Mouse (Mus musculus) neural tube, embryonic 14.5 days (tissue): ENCODE results near the gene Tmem119. TPM values are rescaled to one million over a fixed set of nuclear protein-coding genes. Genes with fewer than 3 reads are reported as not detected.
A peak's percentile ranks its signal among the peaks of the same experiment; 100 is the strongest.

Experiments
- ATAC-seq: fragments of 200-750 bp; cut with Nextera tagmentation; 2 replicates; pipeline ENCODE4 v1.8.0; 2017; ENCODE audit warnings: low read depth, mild to moderate bottlenecking, moderate TSS enrichment, moderate library complexity
- H3K27ac ChIP-seq: fragments of 300-500 bp; sonication (generic); 2 replicates; pipeline ENCODE4 v1.5.1; 2014; ENCODE audit warnings: low read depth, mild to moderate bottlenecking, control low read depth, low read length, moderate library complexity, mixed read lengths
- H3K27me3 ChIP-seq: fragments of 300-500 bp; sonication (generic); 2 replicates; pipeline ENCODE4 v1.6.1; 2014; ENCODE audit warnings: low read length; ENCODE audit not compliant: control insufficient read depth, insufficient read depth
- H3K36me3 ChIP-seq: fragments of 300-500 bp; sonication (generic); 2 replicates; pipeline ENCODE4 v1.6.1; 2014; ENCODE audit warnings: low read length, mixed read lengths; ENCODE audit not compliant: control insufficient read depth, insufficient read depth
- H3K4me1 ChIP-seq: fragments of 300-500 bp; sonication (generic); 2 replicates; pipeline ENCODE4 v1.6.1; 2014; ENCODE audit warnings: low read length; ENCODE audit not compliant: control insufficient read depth, insufficient read depth
- H3K4me2 ChIP-seq: fragments of 300-500 bp; sonication (generic); 2 replicates; pipeline ENCODE4 v1.6.1; 2014; ENCODE audit warnings: mild to moderate bottlenecking, low read depth, low read length, control low read depth
- H3K4me3 ChIP-seq: fragments of 300-500 bp; sonication (generic); 2 replicates; pipeline ENCODE4 v1.5.1; 2014; ENCODE audit warnings: low read depth, low read length, control low read depth, mixed read lengths
- H3K9ac ChIP-seq: fragments of 300-500 bp; sonication (generic); replicated peaks from 2 replicates; pipeline ENCODE4 v1.6.1; 2014; ENCODE audit warnings: low read depth, mild to moderate bottlenecking, control low read depth, low read length, mixed read lengths
- H3K9me3 ChIP-seq: fragments of 300-500 bp; sonication (generic); 2 replicates; pipeline ENCODE4 v1.6.1; 2016; ENCODE audit warnings: low read length; ENCODE audit not compliant: control insufficient read depth
- WGBS: fragments of 180-500 bp; shearing (Covaris S2); extraction: QIAGEN DNeasy Blood & Tissue Kit; methylation state at CpG from one replicate; pipeline ENCODE4 v1.1.7; 2014; 5-methylcytosine and 5-hydroxymethylcytosine counted together
- polyA plus RNA-seq: library from polyadenylated mRNA; unstranded; fragments of >200 nt; fragmentation: Nextera tagmentation; extraction: Ambion mirVana; gene quantifications from 2 replicates; pipeline ENCODE4 v1.2.1, GENCODE M21; 2014

Gene Tmem119
- polyA plus RNA-seq, result 0.99 and 5.2 TPM in 2 replicates

DNA sequence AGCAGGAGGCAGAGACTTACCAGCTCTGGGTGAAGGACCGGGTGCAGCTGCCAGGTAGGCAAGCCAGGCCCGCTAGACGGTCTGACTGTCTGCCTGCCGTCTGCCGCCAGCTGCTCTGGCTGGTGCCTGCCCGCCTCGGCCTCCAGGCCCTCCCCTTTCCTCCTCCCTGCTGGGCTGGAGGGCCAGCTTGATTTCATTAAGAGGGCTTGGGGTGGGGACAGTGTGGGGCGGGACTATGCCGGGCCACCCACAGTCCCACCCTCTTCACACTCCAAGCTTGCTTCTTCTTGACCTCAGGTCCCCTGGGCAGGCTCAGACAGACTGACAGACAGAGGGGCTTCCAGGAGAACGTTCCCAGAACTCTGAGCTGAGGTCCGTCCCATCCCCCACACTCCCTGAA lies at the start of gene Tmem119:
TSS of gene Tmem119 (minus strand) at position 237 of the 400 bp plus-strand sequence.
- H3K27ac ChIP-seq, result peak within 1 kb of the TSS; percentile 57

DNA sequence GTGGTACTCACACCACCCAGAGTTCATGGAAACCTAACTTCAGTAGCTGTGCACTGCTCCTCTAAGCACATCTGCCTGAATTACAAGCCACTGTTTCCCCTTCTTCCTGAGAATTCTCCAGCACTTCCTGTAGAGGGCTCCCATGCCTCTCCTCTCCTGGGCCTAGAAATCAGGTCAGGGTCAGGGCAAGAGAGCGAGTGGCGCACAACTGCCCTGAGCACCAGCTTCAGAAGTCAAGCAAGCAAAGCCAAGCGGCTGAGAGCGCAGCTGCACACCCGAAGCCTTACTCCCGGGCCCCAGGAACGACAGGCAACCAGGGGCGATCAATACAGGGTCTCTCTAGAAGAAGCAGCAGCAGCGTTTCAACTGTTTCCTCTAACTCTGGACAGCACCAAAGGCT lies 47.3 kb upstream of the Tmem119 start:
- Histone ChIP-seq H3K27me3 (no peaks in the 10 kb centered on the region), H3K4me1 (no peaks in the 10 kb centered on the region), H3K27ac (no peak overlapping the region), H3K36me3 (peaks cover 69% of the 10 kb centered on the region), H3K4me3 (no peak overlapping the region), H3K4me2 (no peak overlapping the region), H3K9me3 (no peaks in the 10 kb centered on the region), H3K9ac (no peak overlapping the region)
- WGBS, result 90% methylated on average over 9 of the region's 9 CpGs
- no peak for ATAC-seq

More for the DNA sequence above, at the start of gene Tmem119:
- no peaks in the 10 kb centered on the region for H3K9me3 ChIP-seq
- no peak within 1 kb of the TSS for H3K4me3 ChIP-seq
- H3K27me3 ChIP-seq, result no peaks in the 10 kb centered on the region
- WGBS, result 2% methylated on average over 11 of the region's 11 CpGs
- H3K36me3 ChIP-seq, result no peaks in the 10 kb centered on the region
- 0 out of 2 replicates have a peak within 1 kb of the TSS, but pooled peaks have one; percentile 6 for H3K4me2 ChIP-seq
- H3K4me1 ChIP-seq, result peaks cover 5% of the 10 kb centered on the region
- ATAC-seq, result peak; percentile 46; the same call in 1 of the 2 replicates
- H3K9ac ChIP-seq, result 0 out of 2 replicates have a peak within 1 kb of the TSS, but pooled peaks have one; percentile 25

DNA sequence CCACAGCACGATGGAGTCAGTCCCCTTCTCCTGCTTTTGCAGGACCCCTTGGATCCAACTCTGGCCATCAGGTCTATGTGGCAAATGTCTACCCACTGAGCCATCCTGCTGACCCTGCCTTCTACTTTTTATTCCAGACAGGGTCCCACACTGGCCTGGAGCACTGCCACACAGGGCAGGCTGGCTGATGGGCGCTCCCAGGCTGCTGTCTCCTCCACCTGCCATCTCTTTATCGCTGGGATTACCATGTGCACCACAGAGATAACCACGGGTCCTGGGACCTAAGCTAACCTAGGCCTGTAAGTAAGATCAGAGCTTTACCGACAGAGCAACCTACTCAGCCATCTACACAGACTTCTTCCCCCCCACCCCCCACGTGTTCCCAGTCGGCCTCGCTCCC lies 46.3 kb upstream of the Tmem119 start:
- 96% methylated on average over 8 of the region's 8 CpGs for WGBS
- Histone ChIP-seq H3K4me3 (no peak overlapping the region), H3K27me3 (no peaks in the 10 kb centered on the region), H3K4me1 (no peaks in the 10 kb centered on the region), H3K36me3 (peaks cover 73% of the 10 kb centered on the region), H3K9ac (no peak overlapping the region), H3K9me3 (no peaks in the 10 kb centered on the region), H3K27ac (no peak overlapping the region), H3K4me2 (no peak overlapping the region)
- no peak for ATAC-seq

DNA sequence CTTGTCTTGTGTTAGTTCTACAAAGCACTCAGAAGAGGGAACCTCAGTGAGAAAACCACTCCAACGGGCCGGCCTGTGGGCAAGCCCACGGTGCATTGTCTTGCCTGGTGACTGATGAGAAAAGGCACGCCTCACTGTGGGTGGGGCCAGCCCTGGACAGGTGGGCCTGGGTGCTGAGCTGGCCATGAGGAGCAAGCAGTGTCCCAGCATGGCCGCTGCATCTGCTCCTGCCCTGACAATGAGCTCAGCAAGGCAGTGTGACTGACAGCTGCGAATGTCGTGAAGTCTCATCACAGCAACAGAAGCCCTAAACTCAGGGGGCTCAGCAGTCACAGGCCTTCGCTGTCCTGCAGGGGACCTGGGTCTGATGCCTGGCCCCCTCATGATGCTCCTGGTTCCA lies 45.3 kb upstream of the Tmem119 start:
- Histone ChIP-seq H3K9me3 (no peaks in the 10 kb centered on the region), H3K4me3 (no peak overlapping the region), H3K36me3 (peaks cover 65% of the 10 kb centered on the region), H3K4me2 (no peak overlapping the region), H3K4me1 (no peaks in the 10 kb centered on the region), H3K27ac (no peak overlapping the region), H3K9ac (no peak overlapping the region), H3K27me3 (no peaks in the 10 kb centered on the region)
- WGBS, result 84% methylated on average over 8 of the region's 8 CpGs
- no peak for ATAC-seq

DNA sequence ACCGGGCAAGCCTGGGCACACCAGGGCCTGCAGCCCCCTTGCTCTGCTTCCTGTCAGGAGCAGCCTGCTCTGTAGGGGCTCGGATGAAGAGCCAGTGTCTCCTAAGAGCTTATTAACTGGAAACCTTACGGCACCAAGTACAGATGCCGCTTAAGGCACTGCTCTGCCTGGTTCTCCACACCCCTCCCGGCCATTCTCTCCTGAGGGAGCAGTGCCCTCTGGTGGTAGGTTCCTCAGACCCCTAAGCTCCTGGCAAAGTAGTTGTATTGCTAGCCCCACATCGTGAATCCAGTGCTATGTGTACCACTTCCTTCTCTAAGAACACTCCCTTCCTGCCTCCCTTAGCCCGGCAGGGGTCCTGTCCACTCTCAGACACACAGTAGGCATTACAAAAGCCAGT lies 44.4 kb upstream of the Tmem119 start:
- Histone ChIP-seq H3K4me3 (no peak overlapping the region), H3K9me3 (no peaks in the 10 kb centered on the region), H3K4me2 (no peak overlapping the region), H3K9ac (no peak overlapping the region), H3K4me1 (no peaks in the 10 kb centered on the region), H3K27me3 (no peaks in the 10 kb centered on the region), H3K27ac (no peak overlapping the region), H3K36me3 (peaks cover 61% of the 10 kb centered on the region)
- ATAC-seq, result no peak
- WGBS, result 76% methylated on average over 7 of the region's 7 CpGs

DNA sequence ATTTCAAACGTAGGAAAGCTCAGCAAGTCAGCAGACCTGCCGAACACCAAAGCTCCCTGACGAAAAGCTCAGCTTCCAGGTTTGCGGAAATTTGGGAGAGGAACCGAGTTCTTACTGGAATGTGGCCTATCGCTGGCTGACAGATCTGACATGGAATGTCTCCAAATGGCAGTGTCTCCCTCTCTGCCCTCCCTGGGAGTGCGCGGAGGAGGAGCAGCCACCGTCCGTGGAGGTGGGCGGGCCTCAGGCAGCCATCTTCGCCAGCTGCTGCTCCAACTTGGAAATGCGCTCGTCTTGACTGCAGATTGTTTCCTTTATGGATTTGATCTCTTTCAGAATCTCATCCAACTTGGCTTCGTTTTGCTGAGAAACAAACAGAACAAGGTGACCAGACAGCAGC lies 43.8 kb upstream of the Tmem119 start:
- H3K27ac ChIP-seq, result no peak overlapping the region
- no peak for ATAC-seq
- no peak overlapping the region for H3K4me3 ChIP-seq
- no peaks in the 10 kb centered on the region for H3K27me3 ChIP-seq
- no peak overlapping the region for H3K9ac ChIP-seq
- peaks cover 55% of the 10 kb centered on the region for H3K36me3 ChIP-seq
- WGBS, result 89% methylated on average over 15 of the region's 15 CpGs
- no peaks in the 10 kb centered on the region for H3K4me1 ChIP-seq
- no peak overlapping the region for H3K4me2 ChIP-seq
- no peaks in the 10 kb centered on the region for H3K9me3 ChIP-seq

DNA sequence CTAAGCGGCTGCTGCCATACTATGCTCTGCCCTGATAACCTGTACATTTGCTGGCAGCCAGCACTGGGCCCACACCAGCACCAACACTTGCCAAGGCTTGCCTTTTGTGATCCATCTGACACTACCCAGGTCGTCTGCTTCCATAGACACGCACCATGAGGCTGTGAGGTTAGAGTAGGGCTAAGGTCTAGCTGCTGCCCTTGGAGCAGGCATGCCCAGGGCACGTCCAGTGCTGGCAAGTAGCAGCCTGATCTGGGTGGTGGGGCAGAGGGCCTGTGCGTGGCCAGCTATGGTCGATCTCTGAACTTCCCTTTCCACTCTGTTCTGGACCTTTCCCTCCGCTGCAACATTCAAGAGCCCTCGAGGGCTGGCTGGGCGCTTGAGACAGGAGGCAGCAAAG lies 42.6 kb upstream of the Tmem119 start:
- H3K9ac ChIP-seq, result no peak overlapping the region
- H3K27me3 ChIP-seq, result no peaks in the 10 kb centered on the region
- ATAC-seq, result no peak
- no peak overlapping the region for H3K27ac ChIP-seq
- H3K4me1 ChIP-seq, result no peaks in the 10 kb centered on the region
- H3K9me3 ChIP-seq, result no peaks in the 10 kb centered on the region
- no peak overlapping the region for H3K4me2 ChIP-seq
- 94% methylated on average over 9 of the region's 9 CpGs for WGBS
- H3K36me3 ChIP-seq, result peaks cover 52% of the 10 kb centered on the region
- H3K4me3 ChIP-seq, result no peak overlapping the region

DNA sequence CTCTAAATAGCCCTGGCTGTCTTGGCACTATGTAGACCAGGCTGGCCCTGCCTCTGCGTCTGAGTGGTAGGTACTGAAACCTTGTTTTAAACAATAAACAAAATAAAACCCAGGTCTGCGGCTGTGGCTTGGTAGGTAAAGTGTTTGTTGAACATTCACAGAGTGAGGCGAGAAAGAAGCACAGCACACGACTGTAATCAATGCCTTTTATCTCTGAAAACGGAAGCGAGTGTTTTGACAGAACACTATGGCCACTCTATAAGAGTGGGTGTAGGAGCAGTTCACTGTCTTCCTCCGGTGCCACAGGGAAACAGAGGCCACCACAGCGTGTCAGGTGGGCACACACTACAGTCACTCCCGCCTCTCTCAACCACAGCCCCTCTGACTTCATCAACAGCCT lies 41.9 kb upstream of the Tmem119 start:
- Histone ChIP-seq H3K9me3 (no peaks in the 10 kb centered on the region), H3K27me3 (no peaks in the 10 kb centered on the region), H3K9ac (no peak overlapping the region), H3K27ac (no peak overlapping the region), H3K4me2 (no peak overlapping the region), H3K4me3 (no peak overlapping the region), H3K36me3 (peaks cover 47% of the 10 kb centered on the region), H3K4me1 (no peaks in the 10 kb centered on the region)
- 90% methylated on average over 9 of the region's 9 CpGs for WGBS
- no peak for ATAC-seq

DNA sequence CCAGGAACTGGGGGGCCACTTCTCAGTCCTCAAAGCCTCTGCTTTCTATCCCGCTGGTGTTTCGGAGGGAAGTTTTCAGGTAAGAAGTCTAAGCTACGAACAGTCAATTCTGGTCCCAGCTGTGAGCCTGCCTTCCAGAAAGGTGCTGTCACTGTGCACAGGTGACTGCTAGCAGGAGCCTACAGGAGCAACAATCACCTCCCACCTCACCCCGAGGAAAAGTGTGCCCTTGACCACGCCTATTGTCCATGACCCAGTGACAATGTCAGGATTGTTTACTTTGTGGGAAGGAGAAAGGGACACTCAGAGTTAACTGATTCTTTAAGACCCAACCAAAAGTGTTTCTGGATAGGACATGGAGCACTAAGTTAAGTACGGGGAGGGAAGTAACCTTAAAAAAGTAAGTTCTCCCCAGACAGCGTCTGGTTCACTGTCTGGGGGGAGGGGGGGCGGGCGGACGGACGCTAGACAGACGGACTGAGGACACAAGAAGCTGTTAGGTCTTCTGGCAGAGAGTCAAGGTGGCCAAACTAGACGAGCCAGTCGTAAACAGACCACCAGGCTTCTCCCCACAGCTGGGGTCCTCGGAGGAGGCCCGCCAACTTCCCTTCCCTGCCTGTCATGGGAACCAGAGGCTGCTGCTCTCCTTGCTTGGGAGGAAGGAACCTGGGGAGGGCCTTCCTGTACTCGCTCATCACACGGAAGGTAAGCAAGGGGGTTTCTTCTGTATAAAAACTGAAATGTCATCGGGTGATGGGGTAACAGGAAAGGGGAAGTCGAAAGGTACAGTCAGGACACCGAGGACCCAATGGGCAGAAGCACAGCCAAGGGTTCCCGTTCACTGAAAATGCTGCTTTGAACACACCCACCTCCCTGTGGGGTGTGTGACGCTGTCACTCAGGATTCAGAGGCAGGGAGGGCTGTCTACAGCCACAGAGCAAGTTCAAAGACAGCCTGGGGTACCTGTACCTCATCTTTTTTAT lies 41.2 kb upstream of the Tmem119 start:
- H3K27me3 ChIP-seq, result no peaks in the 10 kb centered on the region
- H3K9me3 ChIP-seq, result no peaks in the 10 kb centered on the region
- WGBS, result 82% methylated on average over 23 of the region's 23 CpGs
- no peaks in the 10 kb centered on the region for H3K4me1 ChIP-seq
- H3K36me3 ChIP-seq, result peaks cover 41% of the 10 kb centered on the region
- no peak overlapping the region for H3K4me2 ChIP-seq
- H3K9ac ChIP-seq, result no peak overlapping the region
- H3K4me3 ChIP-seq, result no peak overlapping the region
- ATAC-seq, result no peak
- no peak overlapping the region for H3K27ac ChIP-seq
